Mouse (Mus musculus): ENCODE measurements around the gene Rplp0. TPM values are rescaled to one million over a fixed set of nuclear protein-coding genes. Genes with fewer than 3 reads are reported as not detected.
A peak's percentile ranks its signal among the peaks of the same experiment; 100 is the strongest.

Gene Rplp0
- polyA plus RNA-seq, 1 experiment from 2014 or later: 1,866 TPM

DNA sequence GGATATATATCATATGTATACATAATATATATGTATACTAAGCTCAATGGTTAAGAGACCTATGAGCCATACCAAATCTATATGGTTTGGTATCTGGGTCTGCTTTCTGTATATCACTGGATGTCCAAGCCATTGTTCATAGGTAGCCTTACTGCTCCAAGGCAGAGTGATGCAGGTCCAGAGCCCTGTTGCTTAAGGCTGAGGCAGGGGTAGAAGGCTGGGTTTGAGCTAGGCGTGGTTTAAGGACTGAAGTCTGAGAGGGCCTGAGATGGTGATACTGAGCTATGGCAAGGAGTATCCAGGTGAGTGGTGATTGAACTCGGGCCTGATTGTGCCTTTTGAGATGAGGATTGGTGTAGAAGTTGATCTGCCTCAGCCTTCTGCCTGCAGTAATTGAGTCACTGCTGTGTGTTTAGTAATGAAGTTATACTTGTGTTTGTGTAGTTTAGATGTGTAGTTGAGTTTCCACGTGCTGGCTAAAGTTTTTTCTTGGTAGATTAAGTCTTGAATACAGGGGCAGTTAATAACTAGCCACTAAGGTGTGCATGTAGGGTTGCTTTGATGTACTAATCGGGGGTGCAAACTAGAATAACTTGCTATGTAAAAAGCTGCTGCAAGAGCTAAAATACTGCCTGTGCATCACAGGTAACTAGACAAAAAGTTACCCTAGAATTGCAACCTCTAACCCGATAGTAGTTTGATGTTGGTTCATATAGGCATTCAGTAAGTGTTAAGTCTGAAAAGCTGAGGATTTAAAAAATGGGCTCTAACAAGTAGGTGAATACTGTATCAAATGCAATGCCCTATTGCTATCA, 4.7 kb downstream of the Rplp0 start:
- no peak for ATAC-seq (ENCODE audit: insufficient number of reproducible peaks, insufficient read depth, low FRiP score, low read depth)
- no peaks in the 10 kb centered on the region for H3K27me3 ChIP-seq (ENCODE audit: control insufficient read depth, insufficient read depth, low read length)
- H3K4me1 ChIP-seq (ENCODE audit: control insufficient read depth, insufficient read depth, low read length): peaks cover 17% of the 10 kb centered on the region; the same call in 1 of the 2 replicates
- H3K9me3 ChIP-seq (ENCODE audit: control insufficient read depth, low read depth, low read length): no peaks in the 10 kb centered on the region
- H3K4me2 ChIP-seq (replicated peaks; ENCODE audit: low read depth, low read length): peak overlapping the region; percentile 70; the same call in 1 of the 2 replicates
- H3K27ac ChIP-seq (ENCODE audit: low read length): peak overlapping the region; percentile 71; the same call in 1 of the 2 replicates
- WGBS: 39% methylated on average over 5 of the region's 5 CpGs
- H3K4me3 ChIP-seq (ENCODE audit: low read depth, low read length): peak overlapping the region; percentile 90; the same call in 1 of the 2 replicates
- H3K9ac ChIP-seq (replicated peaks; ENCODE audit: low read depth, low read length): no peak overlapping the region
- peaks cover 37% of the 10 kb centered on the region for H3K36me3 ChIP-seq (ENCODE audit: control insufficient read depth, insufficient read depth, low read length)

- Histone ChIP-seq H3K27me3 (ENCODE audit: control insufficient read depth, insufficient read depth, low read length) (no peaks in the 10 kb centered on the region), H3K9me3 (ENCODE audit: control insufficient read depth, low read depth, low read length) (no peaks in the 10 kb centered on the region), H3K9ac (replicated peaks; ENCODE audit: low read depth, low read length) (peak within 1 kb of the TSS; percentile 95), H3K4me2 (replicated peaks; ENCODE audit: low read depth, low read length) (peak within 1 kb of the TSS; percentile 70), H3K27ac (ENCODE audit: low read length) (peak within 1 kb of the TSS; percentile 71), H3K4me3 (ENCODE audit: low read depth, low read length) (peak within 1 kb of the TSS; percentile 90), H3K4me1 (ENCODE audit: control insufficient read depth, insufficient read depth, low read length) (peaks cover 17% of the 10 kb centered on the region; the same call in 1 of the 2 replicates), H3K36me3 (ENCODE audit: control insufficient read depth, insufficient read depth, low read length) (peaks cover 37% of the 10 kb centered on the region)
- ATAC-seq (ENCODE audit: insufficient number of reproducible peaks, insufficient read depth, low FRiP score, low read depth): peak; percentile 82
- 1% methylated on average over 39 of the region's 55 CpGs for WGBS
These were observed 5.6 kb downstream of the Rplp0 start, which contains the start of gene Gcn1l1 for GRCm38 (mm10) chr5:115564737-115565393. TSS of gene Gcn1l1 (plus strand) at chr5:115565254.

DNA sequence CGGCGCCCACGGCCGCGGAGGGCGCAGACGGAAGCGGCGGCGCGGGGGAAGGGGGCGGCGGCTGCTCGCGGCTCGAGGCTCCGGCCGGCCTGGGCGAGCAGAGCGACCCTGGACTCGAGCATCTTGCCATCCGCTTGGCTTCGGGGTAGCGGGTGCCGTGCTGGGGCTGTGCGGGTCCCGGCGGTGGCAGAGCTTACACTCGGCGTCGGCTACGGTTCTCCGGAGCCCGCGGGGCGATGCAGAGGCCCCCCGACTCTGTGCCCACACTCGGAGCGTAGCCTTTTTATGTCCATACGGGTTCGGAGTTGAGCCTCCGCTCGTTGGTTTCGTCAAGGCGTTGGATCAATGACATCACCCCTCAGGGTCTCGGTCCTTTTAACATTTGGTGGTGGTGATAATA, 6.1 kb downstream of the Rplp0 start:
- H3K9ac ChIP-seq (replicated peaks; ENCODE audit: low read depth, low read length): peak overlapping the region; percentile 95
- under 1% methylated on average over 31 of the region's 46 CpGs for WGBS

DNA sequence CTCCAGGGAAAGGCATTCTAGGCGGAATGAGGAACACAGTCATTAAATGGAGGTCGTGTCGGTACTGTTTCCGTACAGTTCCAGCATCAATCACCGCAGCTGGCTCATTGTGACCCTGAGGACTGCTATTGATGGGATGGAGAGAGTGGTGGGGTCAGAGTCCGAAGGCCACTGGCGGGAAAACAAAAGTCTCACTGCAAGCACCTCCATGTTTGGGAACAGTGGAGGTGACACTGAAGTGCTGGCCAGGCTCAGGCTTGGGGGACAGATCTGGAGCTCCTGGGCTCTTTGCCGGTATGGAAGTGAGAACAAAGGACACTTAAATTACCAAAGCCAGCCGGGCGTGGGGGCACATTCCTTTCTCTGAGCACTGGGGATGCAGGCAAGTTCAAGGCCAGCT, 9.4 kb downstream of the Rplp0 start:
- 55% methylated on average over 10 of the region's 10 CpGs for WGBS
- Histone ChIP-seq H3K9me3 (ENCODE audit: control insufficient read depth, low read depth, low read length) (no peaks in the 10 kb centered on the region), H3K27me3 (ENCODE audit: control insufficient read depth, insufficient read depth, low read length) (no peaks in the 10 kb centered on the region), H3K27ac (ENCODE audit: low read length) (peak overlapping the region; percentile 39; the same call in 1 of the 2 replicates), H3K4me1 (ENCODE audit: control insufficient read depth, insufficient read depth, low read length) (peaks cover 7% of the 10 kb centered on the region; the same call in 1 of the 2 replicates), H3K36me3 (ENCODE audit: control insufficient read depth, insufficient read depth, low read length) (peaks cover 23% of the 10 kb centered on the region; the same call in 1 of the 2 replicates), H3K4me3 (ENCODE audit: low read depth, low read length) (no peak overlapping the region), H3K4me2 (replicated peaks; ENCODE audit: low read depth, low read length) (no peak overlapping the region), H3K9ac (replicated peaks; ENCODE audit: low read depth, low read length) (no peak overlapping the region)
- no peak for ATAC-seq (ENCODE audit: insufficient number of reproducible peaks, insufficient read depth, low FRiP score, low read depth)

More for the DNA sequence above, 6.1 kb downstream of the Rplp0 start:
- peaks cover 15% of the 10 kb centered on the region; the same call in 1 of the 2 replicates for H3K4me1 ChIP-seq (ENCODE audit: control insufficient read depth, insufficient read depth, low read length)
- H3K4me3 ChIP-seq (ENCODE audit: low read depth, low read length): peak overlapping the region; percentile 90
- H3K9me3 ChIP-seq (ENCODE audit: control insufficient read depth, low read depth, low read length): no peaks in the 10 kb centered on the region
- H3K36me3 ChIP-seq (ENCODE audit: control insufficient read depth, insufficient read depth, low read length): peaks cover 37% of the 10 kb centered on the region
- H3K27me3 ChIP-seq (ENCODE audit: control insufficient read depth, insufficient read depth, low read length): no peaks in the 10 kb centered on the region
- peak overlapping the region; percentile 71 for H3K27ac ChIP-seq (ENCODE audit: low read length)
- ATAC-seq (ENCODE audit: insufficient number of reproducible peaks, insufficient read depth, low FRiP score, low read depth): peak; percentile 34; the same call in 1 of the 2 replicates
- H3K4me2 ChIP-seq (replicated peaks; ENCODE audit: low read depth, low read length): peak overlapping the region; percentile 70

DNA sequence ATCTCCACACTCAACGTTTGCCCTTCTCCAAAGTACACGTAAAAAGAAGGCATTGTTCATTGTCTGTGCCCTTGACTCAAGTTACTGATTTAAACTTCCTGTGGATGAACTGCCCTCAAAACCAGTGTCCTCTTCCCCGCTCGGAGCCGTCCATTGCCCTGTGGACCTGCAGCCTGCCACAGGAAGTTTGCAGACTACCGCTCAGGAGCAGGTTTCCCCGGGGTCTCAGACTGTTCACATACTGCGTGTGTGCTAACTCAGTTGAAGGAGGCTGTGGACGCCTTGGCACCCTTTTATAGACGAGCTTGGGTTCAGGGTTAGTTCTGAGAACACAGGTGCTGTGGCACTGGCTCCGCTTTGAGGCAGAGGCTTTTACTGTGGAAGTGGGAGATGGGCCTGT, 10.0 kb downstream of the Rplp0 start:
- Histone ChIP-seq H3K4me2 (replicated peaks; ENCODE audit: low read depth, low read length) (no peak overlapping the region), H3K4me1 (ENCODE audit: control insufficient read depth, insufficient read depth, low read length) (peaks cover 7% of the 10 kb centered on the region; the same call in 1 of the 2 replicates), H3K9me3 (ENCODE audit: control insufficient read depth, low read depth, low read length) (no peaks in the 10 kb centered on the region), H3K4me3 (ENCODE audit: low read depth, low read length) (no peak overlapping the region), H3K27me3 (ENCODE audit: control insufficient read depth, insufficient read depth, low read length) (no peaks in the 10 kb centered on the region), H3K9ac (replicated peaks; ENCODE audit: low read depth, low read length) (no peak overlapping the region), H3K27ac (ENCODE audit: low read length) (no peak overlapping the region), H3K36me3 (ENCODE audit: control insufficient read depth, insufficient read depth, low read length) (peaks cover 21% of the 10 kb centered on the region; the same call in 1 of the 2 replicates)
- WGBS: 72% methylated on average over 11 of the region's 11 CpGs
- ATAC-seq (ENCODE audit: insufficient number of reproducible peaks, insufficient read depth, low FRiP score, low read depth): no peak

GRCm38 (mm10) chr5:115569721-115570120, 10.5 kb downstream of the Rplp0 start:
- Histone ChIP-seq H3K27me3 (ENCODE audit: control insufficient read depth, insufficient read depth, low read length) (no peaks in the 10 kb centered on the region), H3K9ac (replicated peaks; ENCODE audit: low read depth, low read length) (no peak overlapping the region), H3K36me3 (ENCODE audit: control insufficient read depth, insufficient read depth, low read length) (peaks cover 24% of the 10 kb centered on the region; the same call in 1 of the 2 replicates), H3K4me2 (replicated peaks; ENCODE audit: low read depth, low read length) (no peak overlapping the region), H3K9me3 (ENCODE audit: control insufficient read depth, low read depth, low read length) (no peaks in the 10 kb centered on the region), H3K4me1 (ENCODE audit: control insufficient read depth, insufficient read depth, low read length) (peaks cover 5% of the 10 kb centered on the region; the same call in 1 of the 2 replicates), H3K4me3 (ENCODE audit: low read depth, low read length) (no peak overlapping the region), H3K27ac (ENCODE audit: low read length) (no peak overlapping the region)
- ATAC-seq (ENCODE audit: insufficient number of reproducible peaks, insufficient read depth, low FRiP score, low read depth): no peak
- WGBS: 83% methylated on average over 4 of the region's 4 CpGs

GRCm38 (mm10) chr5:115571086-115571485, 11.8 kb downstream of the Rplp0 start:
- Histone ChIP-seq H3K27ac (ENCODE audit: low read length) (no peak overlapping the region), H3K27me3 (ENCODE audit: control insufficient read depth, insufficient read depth, low read length) (no peaks in the 10 kb centered on the region), H3K9ac (replicated peaks; ENCODE audit: low read depth, low read length) (no peak overlapping the region), H3K4me3 (ENCODE audit: low read depth, low read length) (no peak overlapping the region), H3K36me3 (ENCODE audit: control insufficient read depth, insufficient read depth, low read length) (peaks cover 34% of the 10 kb centered on the region), H3K9me3 (ENCODE audit: control insufficient read depth, low read depth, low read length) (no peaks in the 10 kb centered on the region), H3K4me1 (ENCODE audit: control insufficient read depth, insufficient read depth, low read length) (peaks cover under 1% of the 10 kb centered on the region; the same call in 1 of the 2 replicates), H3K4me2 (replicated peaks; ENCODE audit: low read depth, low read length) (no peak overlapping the region)
- 91% methylated on average over 7 of the region's 7 CpGs for WGBS
- ATAC-seq (ENCODE audit: insufficient number of reproducible peaks, insufficient read depth, low FRiP score, low read depth): no peak

Measured in stomach, embryonic 14.5 days (tissue).